Mouse (Mus musculus) limb, embryonic 14.5 days (tissue): Measurements from ENCODE around the gene Nfatc4. TPM values are rescaled to one million over a fixed set of nuclear protein-coding genes. Genes with fewer than 3 reads are reported as not detected.

Source experiments
- ATAC-seq: fragments of 200-750 bp; cut with Nextera tagmentation; 2 replicates; pipeline ENCODE4 v1.8.0; 2017; ENCODE audit warnings: low read depth, moderate number of reproducible peaks, moderate TSS enrichment; ENCODE audit not compliant: low FRiP score
- DNase-seq: peaks from one replicate; pipeline ENCODE4 v3.0.0-alpha.2; 2015; ENCODE audit warnings: low spot score
- H3K27ac ChIP-seq: fragments of 300-500 bp; sonication (generic); replicated peaks from 2 replicates; pipeline ENCODE4 v1.5.1; 2014; ENCODE audit warnings: low read depth, mild to moderate bottlenecking, low read length, moderate library complexity, mixed read lengths
- H3K27me3 ChIP-seq: fragments of 300-500 bp; sonication (generic); 2 replicates; pipeline ENCODE4 v1.6.1; 2014; ENCODE audit warnings: low read length, mixed read lengths; ENCODE audit not compliant: control insufficient read depth, insufficient read depth
- H3K36me3 ChIP-seq: fragments of 300-500 bp; sonication (generic); 2 replicates; pipeline ENCODE4 v1.6.1; 2014; ENCODE audit warnings: mild to moderate bottlenecking, low read length, moderate library complexity, mixed read lengths; ENCODE audit not compliant: control insufficient read depth, insufficient read depth
- H3K4me1 ChIP-seq: fragments of 300-500 bp; sonication (generic); 2 replicates; pipeline ENCODE4 v1.6.1; 2014; ENCODE audit warnings: antibody characterized with exemption, low read length, mixed read lengths; ENCODE audit not compliant: control insufficient read depth, insufficient read depth
- H3K4me2 ChIP-seq: fragments of 300-500 bp; sonication (generic); replicated peaks from 2 replicates; pipeline ENCODE4 v1.6.1; 2014; ENCODE audit warnings: low read depth, mild to moderate bottlenecking, low read length, moderate library complexity; ENCODE audit not compliant: severe bottlenecking
- H3K4me3 ChIP-seq: fragments of 300-500 bp; sonication (generic); replicated peaks from 2 replicates; pipeline ENCODE4 v1.5.1; 2014; ENCODE audit warnings: low read length
- H3K9ac ChIP-seq: fragments of 300-500 bp; sonication (generic); 2 replicates; pipeline ENCODE4 v1.6.1; 2014; ENCODE audit warnings: mild to moderate bottlenecking, low read depth, low read length, moderate library complexity; ENCODE audit not compliant: severe bottlenecking
- H3K9me3 ChIP-seq: fragments of 300-500 bp; sonication (generic); 2 replicates; pipeline ENCODE4 v1.6.1; 2016; ENCODE audit warnings: low read length; ENCODE audit not compliant: control insufficient read depth
- POLR2A ChIP-seq: fragments of 200-500 bp; IDR thresholded peaks from 2 replicates; pipeline ENCODE4 v1.8.0; 2012; ENCODE audit warnings: inconsistent platforms, mild to moderate bottlenecking, moderate library complexity, borderline replicate concordance; ENCODE audit not compliant: insufficient read depth, insufficient read length; ENCODE audit errors: extremely low read depth
- WGBS: fragments of 180-500 bp; shearing (Covaris S2); extraction: QIAGEN DNeasy Blood & Tissue Kit; methylation state at CpG from one replicate; pipeline ENCODE4 v1.1.7; 2014; 5-methylcytosine and 5-hydroxymethylcytosine counted together
- polyA plus RNA-seq, 2 experiments: library from polyadenylated mRNA; depleted of rRNA in 1 of 2; stranded (reverse) in 1 of 2; unstranded in 1 of 2; fragments of >200 nt; fragmentation: Nextera tagmentation in 1 of 2; extraction: Ambion mirVana in 1 of 2; gene quantifications; 2 replicates each; pipeline versions ENCODE4 v1.2.1 to v1.2.3; 2012 to 2014

The Nfatc4 gene
- polyA plus RNA-seq, 2 experiments: 83.5 to 171 TPM

GRCm38 (mm10) chr14:55833126-55833525 is 10.2 kb downstream of the Nfatc4 start:
- Histone ChIP-seq H3K36me3 (peaks cover 64% of the 10 kb centered on the region), H3K4me2 (no peak overlapping the region), H3K4me3 (no peak overlapping the region), H3K9ac (no peak overlapping the region), H3K9me3 (no peaks in the 10 kb centered on the region), H3K4me1 (peaks cover 17% of the 10 kb centered on the region), H3K27me3 (no peaks in the 10 kb centered on the region), H3K27ac (no peak overlapping the region)
- DNase-seq (no peak), ATAC-seq (no peak)
- TF ChIP-seq POLR2A: no peak
- 82% methylated on average over 4 of the region's 4 CpGs for WGBS

- no peaks in the 10 kb centered on the region for H3K27me3 ChIP-seq
- DNase-seq: no peak
- no peak overlapping the region for H3K27ac ChIP-seq
- H3K36me3 ChIP-seq: peaks cover 45% of the 10 kb centered on the region
- ATAC-seq: no peak
- H3K4me2 ChIP-seq: no peak overlapping the region
- H3K4me3 ChIP-seq: no peak overlapping the region
- peaks cover 11% of the 10 kb centered on the region for H3K4me1 ChIP-seq
- no peaks in the 10 kb centered on the region for H3K9me3 ChIP-seq
- no peak for TF ChIP-seq POLR2A
- no peak overlapping the region for H3K9ac ChIP-seq
- WGBS: 82% methylated on average over 5 of the region's 5 CpGs
These were observed 12.0 kb downstream of the Nfatc4 start for GRCm38 (mm10) chr14:55834808-55835533.

GRCm38 (mm10) chr14:55838312-55838711 is 15.4 kb downstream of the Nfatc4 start:
- Histone ChIP-seq H3K9me3 (no peaks in the 10 kb centered on the region), H3K36me3 (peaks cover 12% of the 10 kb centered on the region; the same call in 1 of the 2 replicates), H3K4me1 (peaks cover 11% of the 10 kb centered on the region), H3K4me3 (no peak overlapping the region), H3K9ac (no peak overlapping the region), H3K27ac (no peak overlapping the region), H3K4me2 (no peak overlapping the region), H3K27me3 (no peaks in the 10 kb centered on the region)
- ATAC-seq (no peak), DNase-seq (no peak)
- no peak for TF ChIP-seq POLR2A
- WGBS: 80% methylated on average over 5 of the region's 5 CpGs

- 89% methylated on average over 4 of the region's 4 CpGs for WGBS
- DNase-seq: no peak
These were observed 15.8 kb downstream of the Nfatc4 start for GRCm38 (mm10) chr14:55838740-55839139.

GRCm38 (mm10) chr14:55840853-55841366 is 18.0 kb downstream of the Nfatc4 start:
- no peak overlapping the region for H3K27ac ChIP-seq
- H3K9ac ChIP-seq: no peak overlapping the region
- no peak for TF ChIP-seq POLR2A
- no peak overlapping the region for H3K4me2 ChIP-seq
- no peak for ATAC-seq
- no peaks in the 10 kb centered on the region for H3K36me3 ChIP-seq
- WGBS: 64% methylated on average over 4 of the region's 4 CpGs
- no peak for DNase-seq
- H3K4me3 ChIP-seq: no peak overlapping the region
- no peaks in the 10 kb centered on the region for H3K4me1 ChIP-seq
- no peaks in the 10 kb centered on the region for H3K9me3 ChIP-seq
- no peaks in the 10 kb centered on the region for H3K27me3 ChIP-seq

More at GRCm38 (mm10) chr14:55838740-55839139, 15.8 kb downstream of the Nfatc4 start:
- Histone ChIP-seq H3K9me3 (no peaks in the 10 kb centered on the region), H3K4me1 (peaks cover 11% of the 10 kb centered on the region), H3K27ac (no peak overlapping the region), H3K9ac (no peak overlapping the region), H3K4me2 (no peak overlapping the region), H3K27me3 (no peaks in the 10 kb centered on the region), H3K4me3 (no peak overlapping the region), H3K36me3 (0 out of 2 replicates have a peak, but pooled peaks cover 8% of the 10 kb centered on the region)
- no peak for TF ChIP-seq POLR2A
- ATAC-seq: no peak
